Mouse (Mus musculus): ENCODE results near the gene Cop1.
"Not testable (repeated sequence)": the region's sequence is repeated elsewhere in the genome, so short reads cannot be mapped to it uniquely, and the experiment has no call there.

Cop1 gene

GRCm38 (mm10) chr1:159231781-159232571 is at the start of gene Cop1:
Cop1 (plus strand) TSS chr1:159232320.
- peak; percentile 92 for DNase-seq (ENCODE audit: low read depth, low spot score)

DNA sequence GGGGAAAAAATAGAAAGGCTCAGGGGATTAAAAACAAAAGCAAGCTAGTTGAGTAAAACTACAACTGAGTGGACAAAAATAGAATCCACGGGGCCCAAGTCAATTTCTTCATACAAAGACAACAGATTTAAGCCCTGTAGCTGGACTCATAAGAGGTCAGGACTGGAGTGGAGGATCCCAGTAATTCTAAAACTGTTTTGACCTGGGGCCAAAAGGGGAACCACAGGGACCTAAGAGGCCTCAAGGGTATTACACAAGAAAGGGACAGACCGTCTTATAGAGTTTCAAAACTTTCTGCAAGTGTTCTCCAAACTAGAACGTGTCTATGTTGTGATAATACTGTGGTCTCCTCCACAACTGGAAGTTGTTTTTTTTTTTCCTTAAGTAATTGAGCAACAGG is 45.4 kb upstream of the Cop1 start:
- peak; percentile 49 for DNase-seq (ENCODE audit: low read depth, low spot score)

- DNase-seq (ENCODE audit: low read depth, low spot score): no peak
These were observed 33.5 kb upstream of the Cop1 start for GRCm38 (mm10) chr1:159198603-159199002.

DNA sequence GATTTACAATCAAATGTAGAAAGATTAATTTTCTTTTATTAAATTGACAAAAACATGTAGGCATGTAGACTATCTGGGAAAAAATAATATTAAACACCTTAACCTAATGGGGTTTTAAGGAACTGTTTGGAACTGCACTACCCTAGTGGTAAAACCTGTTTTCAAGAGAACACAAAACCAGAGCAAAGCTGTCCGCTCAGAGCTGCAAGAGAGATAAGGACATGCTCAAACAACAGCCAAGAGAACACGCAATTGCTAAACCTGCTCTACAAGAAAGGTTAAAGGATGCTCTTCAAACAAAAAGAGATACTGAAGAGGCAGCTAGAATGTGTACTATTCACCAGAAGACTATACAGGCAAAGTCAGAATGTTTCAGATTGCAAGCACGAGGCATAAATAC is 32.5 kb upstream of the Cop1 start:
- DNase-seq (ENCODE audit: low read depth, low spot score): no peak

DNA sequence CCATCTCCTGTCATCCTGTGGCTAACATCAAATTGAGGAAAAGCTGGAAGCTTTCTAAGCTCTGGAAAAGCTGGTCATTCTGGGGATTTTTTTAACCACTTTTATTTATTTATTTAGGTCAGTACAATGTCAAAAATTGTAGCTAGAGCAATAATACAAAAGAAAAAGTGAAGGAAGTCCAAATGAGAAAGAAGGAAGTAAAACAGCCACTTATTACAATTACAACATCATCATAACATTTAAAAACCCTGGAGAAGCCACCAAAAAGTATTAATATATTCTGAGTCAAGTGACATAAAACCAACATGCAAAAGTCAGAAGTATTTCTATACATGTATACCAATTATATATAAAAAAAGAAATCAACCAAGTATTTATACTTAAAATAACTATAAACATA is 30.9 kb upstream of the Cop1 start:
- DNase-seq (ENCODE audit: low read depth, low spot score): no peak

DNA sequence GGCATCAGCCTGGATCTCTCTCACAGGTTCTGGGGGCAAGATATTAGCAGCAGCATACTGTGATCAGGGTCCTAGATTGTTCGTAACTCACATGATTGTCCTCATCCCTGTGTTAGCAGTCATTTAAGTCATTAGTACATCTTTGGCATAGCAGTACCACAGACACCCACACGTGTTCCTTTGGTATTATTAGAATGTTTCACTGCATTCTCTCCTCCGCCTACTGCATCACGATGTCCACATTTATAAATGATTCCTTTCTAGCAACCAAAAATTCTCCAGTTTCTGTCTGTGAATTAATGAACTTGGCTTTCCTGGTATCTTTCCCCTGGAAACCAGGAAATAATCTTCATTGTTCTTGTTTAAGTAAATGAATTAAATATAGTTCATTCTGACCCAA is 20.4 kb upstream of the Cop1 start:
- DNase-seq (ENCODE audit: low read depth, low spot score): no peak

DNA sequence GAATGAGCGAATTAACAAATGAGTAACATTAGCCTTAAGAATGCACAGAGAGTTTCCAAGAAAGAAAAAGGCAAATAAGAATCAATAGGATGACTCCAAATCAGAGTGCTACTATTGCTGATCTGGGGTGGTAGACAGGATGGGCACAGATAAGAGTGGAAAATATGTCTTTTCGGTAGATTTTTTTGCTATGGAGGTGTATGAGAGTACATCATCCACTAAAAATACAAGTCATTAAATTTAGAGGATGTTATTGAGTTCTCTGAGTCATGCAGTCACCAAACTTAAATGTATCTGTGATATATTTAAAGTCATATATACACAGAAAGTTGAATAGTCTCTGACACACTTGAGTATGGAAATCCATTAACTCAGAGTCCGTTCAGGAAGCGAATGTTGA is 14.7 kb upstream of the Cop1 start:
- no peak for DNase-seq (ENCODE audit: low read depth, low spot score)

- no peak for DNase-seq (ENCODE audit: low read depth, low spot score)
These were observed 10.1 kb upstream of the Cop1 start for GRCm38 (mm10) chr1:159222046-159222445.

DNA sequence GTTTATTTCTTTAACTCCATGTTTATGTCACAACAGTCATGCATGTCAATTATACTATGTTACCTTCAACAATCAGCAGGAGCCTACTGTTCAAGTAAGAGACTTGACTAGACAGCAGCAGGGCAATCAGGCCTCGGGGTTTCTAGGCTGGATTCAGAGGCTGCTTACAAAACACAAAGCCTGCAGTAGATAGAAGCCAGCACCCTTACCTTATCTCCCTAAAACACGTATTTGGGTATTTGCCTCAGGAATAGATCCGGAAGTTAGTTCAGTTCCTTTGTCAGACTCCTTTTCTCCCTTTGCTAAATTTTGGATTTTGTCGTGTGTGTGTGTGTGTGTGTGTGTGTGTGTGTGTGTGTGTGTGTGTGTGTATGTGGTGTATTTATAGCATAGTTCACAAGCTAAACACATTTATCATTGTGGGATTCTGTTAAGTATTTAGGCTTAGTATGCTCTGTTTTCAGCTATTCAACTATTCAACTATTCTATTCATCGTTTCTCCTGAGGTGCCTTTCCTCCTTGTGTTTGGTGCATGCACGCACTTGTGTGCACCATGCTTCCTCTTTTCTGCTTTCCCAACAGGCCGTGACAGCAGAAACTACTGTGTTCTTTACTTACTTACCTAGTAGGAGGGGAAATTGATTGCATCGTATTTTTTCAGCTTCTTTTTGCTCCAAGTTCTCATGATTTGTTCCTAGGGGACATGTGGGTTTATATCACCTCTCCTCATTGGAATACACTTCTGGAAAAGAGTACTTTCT is 6.9 kb upstream of the Cop1 start:
- no peak for DNase-seq (ENCODE audit: low read depth, low spot score)

DNA sequence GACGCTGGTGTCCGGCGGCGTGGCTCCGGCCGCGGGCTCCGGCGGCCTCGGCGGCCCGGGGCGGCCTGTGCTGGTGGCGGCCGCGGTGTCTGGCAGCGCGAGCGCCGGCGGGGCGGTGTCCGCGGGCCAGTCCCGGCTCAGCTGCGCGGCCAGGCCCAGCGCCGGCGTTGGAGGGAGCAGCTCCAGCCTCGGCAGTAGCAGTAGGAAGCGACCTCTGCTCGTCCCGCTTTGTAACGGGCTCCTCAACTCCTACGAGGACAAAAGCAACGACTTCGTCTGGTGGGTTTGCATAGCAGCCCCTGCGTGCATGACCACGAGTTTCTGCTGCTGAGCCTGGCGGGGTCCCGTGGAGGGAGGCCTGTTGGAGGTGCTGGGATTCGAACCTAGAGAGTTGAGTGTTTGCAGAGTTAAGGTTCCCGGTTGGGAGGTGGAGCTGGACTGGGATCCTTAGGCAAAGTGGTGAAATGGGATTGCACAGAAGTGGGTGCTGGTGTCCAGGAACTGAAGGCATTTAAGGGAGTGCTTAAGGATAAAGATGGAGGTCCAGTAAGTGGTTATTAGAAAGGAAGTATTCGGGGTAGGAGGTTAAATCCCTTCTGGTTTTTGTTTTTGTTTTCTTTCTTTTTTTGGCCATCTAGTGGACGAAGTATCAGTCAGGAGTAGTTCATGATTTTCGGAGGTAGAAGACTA is 597 bp downstream of the Cop1 start:
- not testable (repeated sequence) for DNase-seq (ENCODE audit: low read depth, low spot score)

DNA sequence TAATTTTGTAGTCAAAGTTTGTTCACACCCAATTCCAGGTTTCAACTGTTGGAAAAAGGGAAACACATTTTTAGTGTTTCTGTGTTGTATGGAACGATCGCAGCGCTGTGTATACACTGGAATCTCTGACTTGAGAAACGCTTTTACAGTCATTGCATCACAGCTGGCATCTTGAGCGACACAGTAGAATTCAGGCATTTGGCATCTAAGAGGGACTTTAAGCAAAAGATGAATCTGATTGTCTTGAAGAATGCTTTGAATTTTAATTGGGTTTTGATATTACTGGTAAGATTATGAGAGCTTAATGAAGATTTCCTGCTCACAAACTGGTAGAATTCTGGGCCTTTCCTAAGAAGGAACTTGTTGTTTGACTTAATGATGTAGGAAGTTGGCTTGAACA is 1.3 kb downstream of the Cop1 start:
- no peak for DNase-seq (ENCODE audit: low read depth, low spot score)

DNA sequence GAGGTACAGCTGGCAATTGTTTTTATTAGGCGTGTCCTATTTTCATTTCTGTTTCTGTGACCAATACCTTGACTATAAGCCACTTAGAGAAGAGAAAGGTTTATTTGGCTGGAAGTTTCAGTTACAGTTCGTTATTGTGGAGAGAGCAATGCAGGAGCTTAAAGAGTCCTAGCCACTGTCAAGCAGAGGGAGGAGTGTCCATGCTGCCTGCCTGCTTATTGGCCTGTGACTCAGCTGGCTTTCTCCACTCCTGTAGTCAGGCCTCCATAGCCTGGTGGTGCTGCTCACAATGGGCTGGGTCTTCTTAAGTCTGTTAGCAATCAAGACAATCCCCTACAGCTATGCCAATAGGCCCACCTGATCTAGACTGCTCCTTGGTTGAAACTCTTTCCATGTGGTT is 2.4 kb downstream of the Cop1 start:
- DNase-seq (ENCODE audit: low read depth, low spot score): no peak

DNA sequence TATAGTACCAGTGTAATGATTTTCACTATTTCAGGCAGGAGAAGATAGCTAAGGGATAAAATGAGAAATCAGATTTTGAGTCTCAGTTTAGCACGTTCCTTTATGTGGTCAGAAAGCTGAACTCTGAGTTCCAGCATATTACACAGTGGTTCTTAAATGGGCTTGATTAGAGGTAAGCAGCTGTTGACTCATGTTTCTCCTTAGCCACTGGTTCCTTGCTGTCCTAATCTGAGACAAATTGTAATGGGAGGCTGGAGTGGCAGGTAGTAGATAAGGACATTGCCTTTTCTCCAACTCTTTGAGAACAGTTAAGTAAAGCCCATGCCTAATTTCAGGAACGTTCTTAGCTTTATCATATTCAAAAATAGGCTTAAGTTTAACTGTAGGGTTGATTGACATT is 3.6 kb downstream of the Cop1 start:
- DNase-seq (ENCODE audit: low read depth, low spot score): no peak

DNA sequence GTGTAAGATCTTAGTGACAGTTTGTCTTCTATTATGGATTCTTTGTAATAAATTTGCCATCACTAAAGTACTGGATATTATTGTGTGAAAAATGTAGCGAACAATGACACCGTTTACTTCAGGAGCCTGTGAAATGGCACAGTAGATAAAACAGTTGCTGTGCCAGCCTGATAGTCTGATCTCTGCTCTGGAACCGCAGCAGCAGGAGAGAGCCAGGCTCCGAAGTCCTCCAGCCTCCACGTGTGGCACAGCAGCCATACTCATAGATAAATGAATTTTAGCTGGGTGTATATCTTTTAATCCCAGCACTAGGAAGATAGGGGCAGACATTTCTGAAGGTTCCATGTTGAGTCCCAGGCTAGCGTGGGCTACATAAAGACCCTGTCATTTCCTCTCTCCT is 6.0 kb downstream of the Cop1 start:
- no peak for DNase-seq (ENCODE audit: low read depth, low spot score)

- DNase-seq (ENCODE audit: low read depth, low spot score): no peak
These were observed 18.2 kb downstream of the Cop1 start for GRCm38 (mm10) chr1:159250320-159250719.

GRCm38 (mm10) chr1:159253078-159253477 is 21.0 kb downstream of the Cop1 start:
- no peak for DNase-seq (ENCODE audit: low read depth, low spot score)

DNA sequence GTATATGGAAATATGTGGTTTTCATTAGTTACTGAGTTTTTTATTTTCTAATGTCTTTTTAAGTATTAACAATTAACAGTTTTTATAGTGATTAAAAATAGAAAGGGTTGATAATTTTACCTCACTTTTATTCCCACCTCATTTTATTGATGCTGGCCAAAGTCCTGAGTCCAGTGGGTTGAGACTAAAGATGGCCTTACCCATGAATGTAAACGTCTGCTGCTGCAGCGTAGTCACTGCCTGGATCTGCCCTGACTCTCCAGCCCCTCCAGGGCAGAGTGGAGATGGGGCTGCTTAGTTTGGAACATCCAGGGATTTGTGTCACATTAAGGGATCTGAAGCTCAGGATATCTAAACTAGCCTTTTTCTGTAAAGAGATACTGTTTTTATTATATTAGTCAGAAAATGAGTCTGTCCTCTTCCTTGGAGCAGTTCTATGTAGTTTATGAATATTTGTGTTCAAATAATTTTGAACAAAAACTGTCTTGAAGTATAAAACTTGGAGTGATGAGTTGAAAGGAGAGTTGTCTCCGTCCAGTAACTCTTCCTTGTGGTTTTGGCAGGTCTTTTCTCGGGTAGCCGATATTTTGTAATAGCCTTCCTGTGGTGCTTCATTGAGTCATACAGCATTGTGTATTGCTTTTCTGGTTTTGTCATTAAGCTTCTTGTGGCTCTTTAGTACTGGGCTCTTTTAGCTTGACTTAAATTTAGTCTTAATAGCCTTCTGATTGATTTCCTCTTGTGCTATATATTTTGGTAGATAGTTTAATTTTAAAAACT is 23.0 kb downstream of the Cop1 start:
- DNase-seq (ENCODE audit: low read depth, low spot score): no peak

DNA sequence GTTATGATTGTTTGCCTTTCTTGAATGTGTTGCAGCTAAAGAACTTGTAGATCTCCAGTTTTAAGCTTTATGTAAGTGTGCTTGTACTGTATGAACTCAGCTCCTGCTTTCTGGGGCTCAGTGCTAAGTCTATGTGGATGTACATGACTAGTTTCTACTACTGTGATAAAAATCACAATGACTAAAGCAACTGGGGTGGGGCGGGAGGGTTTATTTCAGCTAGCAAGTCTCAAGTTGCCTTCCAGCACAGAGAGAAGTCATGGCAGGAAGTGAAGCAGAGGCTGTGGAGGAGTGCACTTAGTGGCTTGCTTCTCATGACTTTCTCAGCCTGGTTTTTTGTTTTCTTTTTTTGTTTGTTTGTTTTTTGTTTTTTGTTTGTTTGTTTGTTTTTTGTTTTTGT is 24.4 kb downstream of the Cop1 start:
- DNase-seq (ENCODE audit: low read depth, low spot score): no peak

DNA sequence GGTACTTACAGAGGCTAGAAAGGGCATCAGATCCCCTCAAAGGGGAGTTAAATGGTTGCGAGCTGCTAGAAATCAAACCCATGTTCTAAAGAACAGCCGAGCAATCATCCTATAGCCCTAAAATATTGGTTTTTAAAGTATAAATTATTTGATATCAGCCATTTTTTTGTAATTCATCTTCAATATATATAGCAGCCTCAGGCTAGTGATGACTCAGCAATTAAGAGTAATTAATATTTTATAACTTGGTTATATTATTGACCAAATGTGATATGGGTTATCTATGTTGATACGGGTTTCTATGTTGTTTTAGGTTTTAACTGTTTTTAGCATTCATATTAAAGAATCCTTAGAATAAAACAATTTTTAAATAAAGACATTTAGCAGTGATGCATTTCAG is 31.7 kb downstream of the Cop1 start:
- DNase-seq (ENCODE audit: low read depth, low spot score): no peak

DNA sequence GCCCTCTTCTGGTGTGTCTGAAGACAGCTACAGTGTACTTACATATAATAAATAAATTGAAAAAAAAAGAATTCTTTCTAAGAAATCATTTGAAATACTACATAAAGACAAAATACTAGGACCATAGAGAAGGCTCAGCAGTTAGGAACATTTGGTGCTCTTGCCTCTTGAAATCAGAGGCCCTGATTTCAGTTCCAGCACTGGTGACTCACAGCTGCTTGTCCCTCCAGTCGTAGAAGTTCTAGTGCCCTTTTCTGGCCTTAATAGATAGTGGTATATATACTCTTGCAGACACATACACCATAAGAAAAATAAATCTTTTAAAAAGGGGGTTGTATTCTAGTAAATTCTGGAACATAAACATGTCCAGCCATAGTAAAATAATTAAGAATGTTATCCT is 48.0 kb downstream of the Cop1 start:
- DNase-seq (ENCODE audit: low read depth, low spot score): no peak

GRCm38 (mm10) chr1:159281861-159282260 is 49.7 kb downstream of the Cop1 start:
- no peak for DNase-seq (ENCODE audit: low read depth, low spot score)

DNA sequence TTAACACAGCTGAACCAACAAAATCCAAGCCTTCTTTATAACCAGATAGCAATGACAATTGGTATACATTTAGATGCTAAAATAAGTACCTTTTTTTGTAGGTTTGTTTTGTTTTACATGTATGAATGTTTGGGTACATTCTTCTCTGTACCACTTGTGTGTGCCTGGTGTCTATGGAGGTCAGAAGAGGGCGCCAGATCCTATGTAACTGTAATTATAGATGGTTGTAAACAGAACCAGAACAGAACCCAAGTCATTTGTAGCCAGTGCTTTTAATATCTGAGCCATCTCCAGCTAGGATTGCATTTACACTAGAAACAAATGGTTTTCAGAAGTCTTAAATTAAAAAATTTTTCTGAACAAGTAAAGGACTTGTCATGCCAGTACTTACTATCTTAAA is 54.7 kb downstream of the Cop1 start:
- DNase-seq (ENCODE audit: low read depth, low spot score): no peak

All from skeletal muscle tissue, adult 2 months (tissue).